Mouse (Mus musculus): ENCODE results near the gene Gm128. TPM values are rescaled to one million over a fixed set of nuclear protein-coding genes. Genes with fewer than 3 reads are reported as not detected.

Gene Gm128
- 0.29 and 0.50 TPM in 2 replicates for polyA plus RNA-seq (2015; fragmentation: Nextera tagmentation; extraction: Ambion mirVana)

GRCm38 (mm10) chr3:95241498-95241897, at the start of gene Gm128:
TSS of gene Gm128 (minus strand) at chr3:95241598.
- Histone ChIP-seq H3K36me3 (ENCODE audit: control insufficient read depth, insufficient read depth, low read length) (peaks cover 17% of the 10 kb centered on the region), H3K4me1 (replicated peaks; ENCODE audit: control insufficient read depth, insufficient read depth, low read length) (peaks cover 5% of the 10 kb centered on the region), H3K4me3 (ENCODE audit: low read length) (no peak within 1 kb of the TSS), H3K27me3 (ENCODE audit: control insufficient read depth, insufficient read depth, low read depth, low read length) (no peaks in the 10 kb centered on the region), H3K9ac (ENCODE audit: low read length) (peak within 1 kb of the TSS; percentile 39; the same call in 1 of the 2 replicates), H3K4me2 (ENCODE audit: low read depth, low read length) (peak within 1 kb of the TSS; percentile 24; the same call in 1 of the 2 replicates), H3K27ac (ENCODE audit: low read length) (no peak within 1 kb of the TSS), H3K9me3 (ENCODE audit: control insufficient read depth, low read length) (no peaks in the 10 kb centered on the region)
- ATAC-seq (ENCODE audit: low read depth), result no peak
- WGBS, result 80% methylated on average over 7 of the region's 7 CpGs

- Histone ChIP-seq H3K27ac (ENCODE audit: low read length) (no peak overlapping the region), H3K27me3 (ENCODE audit: control insufficient read depth, insufficient read depth, low read depth, low read length) (no peaks in the 10 kb centered on the region), H3K9me3 (ENCODE audit: control insufficient read depth, low read length) (no peaks in the 10 kb centered on the region), H3K4me2 (ENCODE audit: low read depth, low read length) (no peak overlapping the region), H3K4me3 (ENCODE audit: low read length) (no peak overlapping the region), H3K36me3 (ENCODE audit: control insufficient read depth, insufficient read depth, low read length) (peaks cover 37% of the 10 kb centered on the region), H3K9ac (ENCODE audit: low read length) (no peak overlapping the region), H3K4me1 (replicated peaks; ENCODE audit: control insufficient read depth, insufficient read depth, low read length) (peaks cover 6% of the 10 kb centered on the region; the same call in 1 of the 2 replicates)
- WGBS, result 77% methylated on average over 4 of the region's 4 CpGs
- no peak for ATAC-seq (ENCODE audit: low read depth)
These were observed 49.6 kb upstream of the Gm128 start for GRCm38 (mm10) chr3:95291041-95291440.

GRCm38 (mm10) chr3:95290156-95290555, 48.8 kb upstream of the Gm128 start:
- no peak for ATAC-seq (ENCODE audit: low read depth)
- Histone ChIP-seq H3K4me3 (ENCODE audit: low read length) (no peak overlapping the region), H3K4me2 (ENCODE audit: low read depth, low read length) (no peak overlapping the region), H3K9me3 (ENCODE audit: control insufficient read depth, low read length) (no peaks in the 10 kb centered on the region), H3K4me1 (replicated peaks; ENCODE audit: control insufficient read depth, insufficient read depth, low read length) (0 out of 2 replicates have a peak, but pooled peaks cover 4% of the 10 kb centered on the region), H3K36me3 (ENCODE audit: control insufficient read depth, insufficient read depth, low read length) (peaks cover 35% of the 10 kb centered on the region), H3K27ac (ENCODE audit: low read length) (no peak overlapping the region), H3K27me3 (ENCODE audit: control insufficient read depth, insufficient read depth, low read depth, low read length) (no peaks in the 10 kb centered on the region), H3K9ac (ENCODE audit: low read length) (no peak overlapping the region)
- 63% methylated on average over 6 of the region's 6 CpGs for WGBS

GRCm38 (mm10) chr3:95289419-95289818, 48.0 kb upstream of the Gm128 start:
- no peaks in the 10 kb centered on the region for H3K27me3 ChIP-seq (ENCODE audit: control insufficient read depth, insufficient read depth, low read depth, low read length)
- H3K4me2 ChIP-seq (ENCODE audit: low read depth, low read length), result no peak overlapping the region
- peaks cover 8% of the 10 kb centered on the region; the same call in 1 of the 2 replicates for H3K4me1 ChIP-seq (replicated peaks; ENCODE audit: control insufficient read depth, insufficient read depth, low read length)
- no peak overlapping the region for H3K4me3 ChIP-seq (ENCODE audit: low read length)
- H3K27ac ChIP-seq (ENCODE audit: low read length), result no peak overlapping the region
- H3K9me3 ChIP-seq (ENCODE audit: control insufficient read depth, low read length), result no peaks in the 10 kb centered on the region
- peaks cover 27% of the 10 kb centered on the region for H3K36me3 ChIP-seq (ENCODE audit: control insufficient read depth, insufficient read depth, low read length)
- ATAC-seq (ENCODE audit: low read depth), result no peak
- no peak overlapping the region for H3K9ac ChIP-seq (ENCODE audit: low read length)
- WGBS, result 91% methylated on average over 4 of the region's 4 CpGs

GRCm38 (mm10) chr3:95287541-95287940, 46.1 kb upstream of the Gm128 start:
- H3K9me3 ChIP-seq (ENCODE audit: control insufficient read depth, low read length), result no peaks in the 10 kb centered on the region
- ATAC-seq (ENCODE audit: low read depth), result no peak
- H3K4me1 ChIP-seq (replicated peaks; ENCODE audit: control insufficient read depth, insufficient read depth, low read length), result peaks cover 13% of the 10 kb centered on the region; the same call in 1 of the 2 replicates
- no peak overlapping the region for H3K9ac ChIP-seq (ENCODE audit: low read length)
- H3K27ac ChIP-seq (ENCODE audit: low read length), result no peak overlapping the region
- H3K27me3 ChIP-seq (ENCODE audit: control insufficient read depth, insufficient read depth, low read depth, low read length), result no peaks in the 10 kb centered on the region
- peaks cover 19% of the 10 kb centered on the region for H3K36me3 ChIP-seq (ENCODE audit: control insufficient read depth, insufficient read depth, low read length)
- H3K4me3 ChIP-seq (ENCODE audit: low read length), result no peak overlapping the region
- no peak overlapping the region for H3K4me2 ChIP-seq (ENCODE audit: low read depth, low read length)
- 90% methylated on average over 3 of the region's 3 CpGs for WGBS

GRCm38 (mm10) chr3:95286510-95286909, 45.1 kb upstream of the Gm128 start:
- Histone ChIP-seq H3K4me3 (ENCODE audit: low read length) (no peak overlapping the region), H3K9ac (ENCODE audit: low read length) (no peak overlapping the region), H3K9me3 (ENCODE audit: control insufficient read depth, low read length) (no peaks in the 10 kb centered on the region), H3K27me3 (ENCODE audit: control insufficient read depth, insufficient read depth, low read depth, low read length) (no peaks in the 10 kb centered on the region), H3K4me2 (ENCODE audit: low read depth, low read length) (no peak overlapping the region), H3K4me1 (replicated peaks; ENCODE audit: control insufficient read depth, insufficient read depth, low read length) (peaks cover 13% of the 10 kb centered on the region; the same call in 1 of the 2 replicates), H3K27ac (ENCODE audit: low read length) (no peak overlapping the region), H3K36me3 (ENCODE audit: control insufficient read depth, insufficient read depth, low read length) (peaks cover 17% of the 10 kb centered on the region)
- WGBS, result 76% methylated on average over 7 of the region's 7 CpGs
- ATAC-seq (ENCODE audit: low read depth), result no peak

GRCm38 (mm10) chr3:95286011-95286410, 44.6 kb upstream of the Gm128 start:
- Histone ChIP-seq H3K4me2 (ENCODE audit: low read depth, low read length) (no peak overlapping the region), H3K9ac (ENCODE audit: low read length) (peak overlapping the region; percentile 1; the same call in 1 of the 2 replicates), H3K4me1 (replicated peaks; ENCODE audit: control insufficient read depth, insufficient read depth, low read length) (peaks cover 13% of the 10 kb centered on the region; the same call in 1 of the 2 replicates), H3K27me3 (ENCODE audit: control insufficient read depth, insufficient read depth, low read depth, low read length) (no peaks in the 10 kb centered on the region), H3K36me3 (ENCODE audit: control insufficient read depth, insufficient read depth, low read length) (peaks cover 17% of the 10 kb centered on the region), H3K4me3 (ENCODE audit: low read length) (no peak overlapping the region), H3K9me3 (ENCODE audit: control insufficient read depth, low read length) (no peaks in the 10 kb centered on the region), H3K27ac (ENCODE audit: low read length) (no peak overlapping the region)
- WGBS, result 58% methylated on average over 5 of the region's 5 CpGs
- ATAC-seq (ENCODE audit: low read depth), result no peak

GRCm38 (mm10) chr3:95285390-95285789, 44.0 kb upstream of the Gm128 start:
- H3K27me3 ChIP-seq (ENCODE audit: control insufficient read depth, insufficient read depth, low read depth, low read length), result no peaks in the 10 kb centered on the region
- peaks cover 16% of the 10 kb centered on the region for H3K4me1 ChIP-seq (replicated peaks; ENCODE audit: control insufficient read depth, insufficient read depth, low read length)
- H3K36me3 ChIP-seq (ENCODE audit: control insufficient read depth, insufficient read depth, low read length), result peaks cover 14% of the 10 kb centered on the region
- H3K9ac ChIP-seq (ENCODE audit: low read length), result peak overlapping the region; percentile 1; the same call in 1 of the 2 replicates
- H3K4me2 ChIP-seq (ENCODE audit: low read depth, low read length), result no peak overlapping the region
- ATAC-seq (ENCODE audit: low read depth), result no peak
- no peak overlapping the region for H3K4me3 ChIP-seq (ENCODE audit: low read length)
- H3K9me3 ChIP-seq (ENCODE audit: control insufficient read depth, low read length), result no peaks in the 10 kb centered on the region
- 90% methylated on average over 5 of the region's 5 CpGs for WGBS
- H3K27ac ChIP-seq (ENCODE audit: low read length), result no peak overlapping the region

- Histone ChIP-seq H3K4me1 (replicated peaks; ENCODE audit: control insufficient read depth, insufficient read depth, low read length) (peaks cover 16% of the 10 kb centered on the region), H3K9ac (ENCODE audit: low read length) (no peak overlapping the region)
- WGBS, result 82% methylated on average over 12 of the region's 12 CpGs
These were observed 43.3 kb upstream of the Gm128 start for GRCm38 (mm10) chr3:95284501-95285281.

More at GRCm38 (mm10) chr3:95284501-95285281, 43.3 kb upstream of the Gm128 start:
- Histone ChIP-seq H3K4me2 (ENCODE audit: low read depth, low read length) (peak overlapping the region; percentile 80), H3K36me3 (ENCODE audit: control insufficient read depth, insufficient read depth, low read length) (peaks cover 13% of the 10 kb centered on the region), H3K4me3 (ENCODE audit: low read length) (peak overlapping the region; percentile 65; the same call in 1 of the 2 replicates), H3K9me3 (ENCODE audit: control insufficient read depth, low read length) (no peaks in the 10 kb centered on the region), H3K27ac (ENCODE audit: low read length) (no peak overlapping the region), H3K27me3 (ENCODE audit: control insufficient read depth, insufficient read depth, low read depth, low read length) (no peaks in the 10 kb centered on the region)
- ATAC-seq (ENCODE audit: low read depth), result no peak

Measured in lung, embryonic 16.5 days (tissue).